Mouse (Mus musculus) urinary bladder, postnatal 36 days (tissue): ENCODE measurements at regions not wholly inside any gene's neighbourhood (a gene's known extent, or its start where the extent isn't known, plus 50 kb on each side); places are given as distances from the start of the nearest gene placed in this dataset.

Experiments used
- DNase-seq, 2 experiments: peaks; one replicate each; pipeline ENCODE4 v3.0.0; 2022; ENCODE audit warnings: low spot score in 2 of 2, mixed read lengths in 1 of 2

GRCm38 (mm10) chr13:101824962-101825361 lies 56.9 kb upstream of the Pik3r1 start:
- no peak for DNase-seq

GRCm38 (mm10) chr13:101831872-101832629 lies 64.0 kb upstream of the Pik3r1 start:
- DNase-seq: no peak

- no peak for DNase-seq
Measured at GRCm38 (mm10) chr13:101834546-101834945, 66.5 kb upstream of the Pik3r1 start.

- DNase-seq: no peak
Measured at GRCm38 (mm10) chr13:101836992-101837391, 69.0 kb upstream of the Pik3r1 start.

- peak; percentile 21 to 33 for DNase-seq
Measured at GRCm38 (mm10) chr13:101844461-101845440, 76.7 kb upstream of the Pik3r1 start.

- DNase-seq: no peak
Measured at GRCm38 (mm10) chr13:101846016-101846415, 78.0 kb upstream of the Pik3r1 start.

GRCm38 (mm10) chr13:101847879-101848600 lies 80.0 kb upstream of the Pik3r1 start:
- peak; percentile 14 to 42 for DNase-seq

- DNase-seq: no peak
Measured at GRCm38 (mm10) chr13:101848601-101849147, 80.7 kb upstream of the Pik3r1 start.

- DNase-seq: no peak
Measured at GRCm38 (mm10) chr13:101849416-101849815, 81.4 kb upstream of the Pik3r1 start.

- DNase-seq: no peak
Measured at GRCm38 (mm10) chr13:101851329-101851728, 83.3 kb upstream of the Pik3r1 start.

- DNase-seq: no peak
Measured at GRCm38 (mm10) chr13:101852960-101853359, 84.9 kb upstream of the Pik3r1 start.

- no peak for DNase-seq
Measured at GRCm38 (mm10) chr13:101855141-101855540, 87.1 kb upstream of the Pik3r1 start.

- DNase-seq: no peak
Measured at GRCm38 (mm10) chr13:101860704-101861103, 92.7 kb upstream of the Pik3r1 start.

GRCm38 (mm10) chr13:101862011-101862410 lies 94.0 kb upstream of the Pik3r1 start:
- no peak for DNase-seq

- no peak for DNase-seq
Measured at GRCm38 (mm10) chr13:101863015-101863414, 95.0 kb upstream of the Pik3r1 start.

GRCm38 (mm10) chr13:101863602-101864001 lies 95.6 kb upstream of the Pik3r1 start:
- no peak for DNase-seq

- DNase-seq: peak in 1 of 2 experiments; percentile 16
Measured at GRCm38 (mm10) chr13:101866843-101867242, 98.8 kb upstream of the Pik3r1 start.

- no peak for DNase-seq
Measured at GRCm38 (mm10) chr13:101874761-101875160, 106.7 kb upstream of the Pik3r1 start.

GRCm38 (mm10) chr13:101876069-101876468 lies 108.1 kb upstream of the Pik3r1 start:
- no peak for DNase-seq

GRCm38 (mm10) chr13:101876601-101877000 lies 108.6 kb upstream of the Pik3r1 start:
- no peak for DNase-seq

GRCm38 (mm10) chr13:101878168-101878567 lies 110.2 kb upstream of the Pik3r1 start:
- DNase-seq: no peak
